Mouse (Mus musculus): ENCODE results near the gene Tnnc1. TPM values are rescaled to one million over a fixed set of nuclear protein-coding genes. Genes with fewer than 3 reads are reported as not detected.

Gene Tnnc1
- total and polyA plus RNA-seq, 2 experiments from 2014 or later, result 2.4 to 3.0 TPM

GRCm38 (mm10) chr14:31204844-31205243, 3.3 kb upstream of the Tnnc1 start:
- Histone ChIP-seq H3K9me3 (ENCODE audit: low read length) (no peaks in the 10 kb centered on the region), H3K27me3 (ENCODE audit: insufficient read depth, low read length) (no peaks in the 10 kb centered on the region), H3K4me1 (ENCODE audit: insufficient read depth) (peaks cover 15% of the 10 kb centered on the region), H3K36me3 (ENCODE audit: insufficient read depth) (peaks cover 41% of the 10 kb centered on the region), H3K4me3 (ENCODE audit: low read depth, low read length) (peak overlapping the region; percentile 79), H3K4me2 (ENCODE audit: low read depth) (peak overlapping the region; percentile 85), H3K27ac (ENCODE audit: low read depth, low read length) (peak overlapping the region; percentile 94), H3K9ac (peak overlapping the region; percentile 91)
- WGBS, result 75% methylated on average over 4 of the region's 4 CpGs
- no peak for ATAC-seq
- no peak for TF ChIP-seq CTCF (IDR thresholded peaks at IDR 0.05; ENCODE audit: low read depth)
- no peak for DNase-seq

- peaks cover 15% of the 10 kb centered on the region for H3K4me1 ChIP-seq (ENCODE audit: insufficient read depth)
- no peak for DNase-seq
- H3K9ac ChIP-seq, result peak overlapping the region; percentile 91
- no peaks in the 10 kb centered on the region for H3K27me3 ChIP-seq (ENCODE audit: insufficient read depth, low read length)
- peak; percentile 21 for ATAC-seq
- H3K9me3 ChIP-seq (ENCODE audit: low read length), result no peaks in the 10 kb centered on the region
- TF ChIP-seq CTCF (IDR thresholded peaks at IDR 0.05; ENCODE audit: low read depth), result no peak
- peak overlapping the region; percentile 94 for H3K27ac ChIP-seq (ENCODE audit: low read depth, low read length)
- peaks cover 40% of the 10 kb centered on the region for H3K36me3 ChIP-seq (ENCODE audit: insufficient read depth)
- 16% methylated on average over 8 of the region's 8 CpGs for WGBS
- H3K4me3 ChIP-seq (ENCODE audit: low read depth, low read length), result peak overlapping the region; percentile 79
- H3K4me2 ChIP-seq (ENCODE audit: low read depth), result peak overlapping the region; percentile 85
These were observed 2.9 kb upstream of the Tnnc1 start for GRCm38 (mm10) chr14:31205244-31205561.

DNA sequence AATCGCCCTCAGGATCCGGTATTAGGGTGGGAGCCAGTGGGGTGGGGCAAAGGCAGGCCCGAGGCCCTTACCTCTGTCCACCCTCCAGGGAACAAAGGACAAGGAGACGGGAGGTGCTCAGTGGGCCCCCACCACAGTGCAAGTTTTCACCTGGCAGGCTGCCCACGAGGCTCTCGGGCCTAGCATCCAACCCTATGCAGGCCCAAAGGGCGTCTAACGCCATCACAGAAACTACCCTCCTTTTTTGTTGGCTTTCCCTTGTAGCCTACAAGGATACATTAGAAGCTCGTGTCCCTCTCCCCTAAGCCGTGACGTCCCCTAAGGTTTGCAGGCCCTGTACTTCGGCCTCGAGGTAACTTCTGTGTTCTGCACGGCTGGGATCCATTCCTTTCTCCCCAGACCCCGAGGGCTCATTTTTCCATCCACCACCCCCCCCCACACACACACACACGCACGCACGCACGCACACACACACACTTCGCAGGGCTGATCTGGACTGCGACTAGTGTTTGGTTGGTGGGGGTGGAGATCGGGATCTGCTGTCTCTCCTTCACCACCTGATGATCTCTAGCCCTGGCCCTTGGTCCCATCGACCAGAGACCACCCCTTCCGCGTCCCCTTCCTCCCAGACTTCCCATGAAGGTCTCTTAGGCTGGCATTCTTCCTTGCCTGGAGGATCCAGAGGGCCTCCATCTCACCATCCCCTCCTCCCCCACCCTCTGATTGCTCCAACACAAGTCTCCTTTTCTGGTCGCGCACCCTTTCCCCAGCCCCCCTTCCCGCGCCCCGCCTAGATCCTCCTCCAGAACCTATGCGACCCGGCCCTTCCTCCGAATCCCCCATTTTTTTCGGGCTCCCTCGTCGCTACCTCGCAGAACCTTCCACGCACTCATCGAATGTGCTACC, 2.3 kb upstream of the Tnnc1 start:
- no peak for TF ChIP-seq CTCF (IDR thresholded peaks at IDR 0.05; ENCODE audit: low read depth)
- DNase-seq (peak; percentile 71), ATAC-seq (peak; percentile 74)
- 3% methylated on average over 39 of the region's 39 CpGs for WGBS
- peak overlapping the region; percentile 79 for H3K4me3 ChIP-seq (ENCODE audit: low read depth, low read length)
- H3K27me3 ChIP-seq (ENCODE audit: insufficient read depth, low read length), result no peaks in the 10 kb centered on the region
- H3K9me3 ChIP-seq (ENCODE audit: low read length), result no peaks in the 10 kb centered on the region
- H3K4me1 ChIP-seq (ENCODE audit: insufficient read depth), result peaks cover 15% of the 10 kb centered on the region
- H3K9ac ChIP-seq, result peak overlapping the region; percentile 91
- H3K27ac ChIP-seq (ENCODE audit: low read depth, low read length), result peak overlapping the region; percentile 94
- H3K36me3 ChIP-seq (ENCODE audit: insufficient read depth), result peaks cover 34% of the 10 kb centered on the region
- H3K4me2 ChIP-seq (ENCODE audit: low read depth), result peak overlapping the region; percentile 85

GRCm38 (mm10) chr14:31206472-31206981, 1.6 kb upstream of the Tnnc1 start:
- peak; percentile 72 for ATAC-seq
- WGBS, result under 1% methylated on average over 48 of the region's 48 CpGs
- no peaks in the 10 kb centered on the region for H3K9me3 ChIP-seq (ENCODE audit: low read length)

GRCm38 (mm10) chr14:31207070-31207830, 862 bp upstream of the Tnnc1 start:
- no peaks in the 10 kb centered on the region for H3K9me3 ChIP-seq (ENCODE audit: low read length)
- H3K4me3 ChIP-seq (ENCODE audit: low read depth, low read length), result peak overlapping the region; percentile 79
- H3K36me3 ChIP-seq (ENCODE audit: insufficient read depth), result peaks cover 22% of the 10 kb centered on the region
- no peak for TF ChIP-seq CTCF (IDR thresholded peaks at IDR 0.05; ENCODE audit: low read depth)
- peak overlapping the region; percentile 85 for H3K4me2 ChIP-seq (ENCODE audit: low read depth)
- DNase-seq, result no peak
- peak overlapping the region; percentile 94 for H3K27ac ChIP-seq (ENCODE audit: low read depth, low read length)
- H3K4me1 ChIP-seq (ENCODE audit: insufficient read depth), result peaks cover 15% of the 10 kb centered on the region
- peak; percentile 17 for ATAC-seq
- WGBS, result 77% methylated on average over 13 of the region's 13 CpGs
- H3K9ac ChIP-seq, result peak overlapping the region; percentile 91
- H3K27me3 ChIP-seq (ENCODE audit: insufficient read depth, low read length), result no peaks in the 10 kb centered on the region

More at GRCm38 (mm10) chr14:31206472-31206981, 1.6 kb upstream of the Tnnc1 start:
- H3K36me3 ChIP-seq (ENCODE audit: insufficient read depth), result peaks cover 29% of the 10 kb centered on the region
- peak overlapping the region; percentile 85 for H3K4me2 ChIP-seq (ENCODE audit: low read depth)
- H3K4me3 ChIP-seq (ENCODE audit: low read depth, low read length), result peak overlapping the region; percentile 79
- no peak for TF ChIP-seq CTCF (IDR thresholded peaks at IDR 0.05; ENCODE audit: low read depth)
- peak overlapping the region; percentile 94 for H3K27ac ChIP-seq (ENCODE audit: low read depth, low read length)
- H3K9ac ChIP-seq, result peak overlapping the region; percentile 91
- peak; percentile 96 for DNase-seq
- no peaks in the 10 kb centered on the region for H3K27me3 ChIP-seq (ENCODE audit: insufficient read depth, low read length)
- peaks cover 15% of the 10 kb centered on the region for H3K4me1 ChIP-seq (ENCODE audit: insufficient read depth)

GRCm38 (mm10) chr14:31209133-31209557, 1.0 kb downstream of the Tnnc1 start:
- ATAC-seq (no peak), DNase-seq (no peak)
- H3K27ac ChIP-seq (ENCODE audit: low read depth, low read length), result no peak overlapping the region
- H3K27me3 ChIP-seq (ENCODE audit: insufficient read depth, low read length), result no peaks in the 10 kb centered on the region
- no peak overlapping the region for H3K4me2 ChIP-seq (ENCODE audit: low read depth)
- no peak overlapping the region for H3K9ac ChIP-seq
- no peaks in the 10 kb centered on the region for H3K9me3 ChIP-seq (ENCODE audit: low read length)
- TF ChIP-seq CTCF (IDR thresholded peaks at IDR 0.05; ENCODE audit: low read depth), result no peak
- H3K4me1 ChIP-seq (ENCODE audit: insufficient read depth), result peaks cover 15% of the 10 kb centered on the region
- H3K4me3 ChIP-seq (ENCODE audit: low read depth, low read length), result no peak overlapping the region
- H3K36me3 ChIP-seq (ENCODE audit: insufficient read depth), result peaks cover 4% of the 10 kb centered on the region
- WGBS, result 77% methylated on average over 4 of the region's 4 CpGs

All from forebrain, postnatal 0 days (tissue).